Mouse (Mus musculus) stomach, postnatal 0 days (tissue): ENCODE results near the gene Daam1.

ENCODE experiments used
- CTCF ChIP-seq: IDR thresholded peaks from 2 replicates; pipeline ENCODE4 v1.5.1; 2016; ENCODE audit warnings: antibody characterized with exemption, low read depth, mild to moderate bottlenecking, moderate library complexity
- EP300 ChIP-seq: optimal IDR thresholded peaks from 2 replicates; pipeline ENCODE3; 2016; ENCODE audit warnings: antibody characterized with exemption

- TF ChIP-seq EP300 (no peak), CTCF (no peak)
Observed at GRCm38 (mm10) chr12:71957496-71957895, 126.6 kb downstream of the Daam1 start.
